Comparison of ENCODE assay signal across 8 mouse cellular contexts in the genomic region with DNA sequence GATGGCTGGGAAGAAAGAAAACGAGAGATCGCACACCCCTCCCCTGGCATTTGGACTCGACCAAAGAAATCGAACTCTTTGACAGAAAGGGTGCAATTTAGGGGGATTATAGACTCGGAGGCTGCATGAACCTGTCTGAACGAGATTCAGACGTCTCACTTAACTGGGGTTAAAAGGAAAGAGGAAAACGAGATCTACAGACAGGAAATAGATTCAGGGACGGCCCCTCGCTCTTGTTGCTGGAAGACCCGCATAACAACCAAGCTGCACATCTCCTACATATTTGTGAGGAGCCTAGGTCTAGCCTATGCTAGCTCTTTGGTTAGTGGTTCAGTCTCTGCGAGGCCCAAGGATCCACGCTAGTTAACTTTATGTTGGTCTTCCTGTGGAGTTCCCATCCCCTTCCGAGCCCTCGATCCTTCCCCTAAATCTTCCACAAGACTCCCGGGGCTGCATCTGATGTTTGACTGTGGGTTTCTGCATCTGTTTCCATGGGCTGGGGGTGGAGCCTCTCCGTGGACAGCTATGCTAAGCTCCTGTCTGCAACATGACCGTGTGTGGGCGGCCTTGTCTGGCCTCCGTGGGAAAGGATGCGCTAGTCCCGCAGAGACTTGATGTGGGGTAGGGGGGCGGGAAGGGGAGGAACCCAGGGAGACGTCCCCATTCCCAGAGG. TPM values are rescaled to one million over a fixed set of nuclear protein-coding genes. Genes with fewer than 3 reads are reported as not detected.
DNase-seq lines count a peak whose midpoint lies in the region; ATAC-seq and TF ChIP-seq lines count a peak whose summit lies in the region.

No protein-coding gene starts in this region.

- no peak for TF ChIP-seq CTCF in layer of hippocampus, adult 2 months (conservative IDR thresholded peaks at IDR 0.05)
- no peak for TF ChIP-seq CTCF in small intestine, adult 2 months (IDR thresholded peaks at IDR 0.05; ENCODE audit: extremely low read depth, insufficient read length, insufficient replicate concordance, low read depth, low read length)

- 4% methylated on average over 24 of the region's 24 CpGs for WGBS in liver, embryonic 15.5 days (ENCODE audit: insufficient replicate concordance)
- WGBS in small intestine, adult 2 months: 33% methylated on average over 24 of the region's 24 CpGs

- intact Hi-C loops in heart, postnatal 36 days (cut with DNase I): loop anchor here (2.0 to 10.0 kb wide), 2 partner anchors 260 to 602 kb away; no protein-coding TSS in a partner anchor

- peak overlapping the region; percentile 66 for H3K9ac ChIP-seq in ES-E14 (ENCODE audit: insufficient read depth, low read depth, low read length, poor library complexity, severe bottlenecking)
- peak overlapping the region; percentile 37 for H3K9ac ChIP-seq in liver, embryonic 15.5 days

- H3K4me1 ChIP-seq in ES-E14 (ENCODE audit: control insufficient read depth in 2 of 2, insufficient read depth in 2 of 2, low read length in 2 of 2, poor library complexity in 1 of 2): peaks cover 0 to 5% of the 10 kb centered on the region in 2 experiments; a peak in 1 of 4 replicates
- H3K4me1 ChIP-seq in liver, embryonic 15.5 days (replicated peaks): peaks cover 38% of the 10 kb centered on the region
- H3K4me1 ChIP-seq in small intestine, adult 2 months (ENCODE audit: control insufficient read depth, insufficient read depth, insufficient read length, low read length): peaks cover 8% of the 10 kb centered on the region

- ATAC-seq in liver, embryonic 15.5 days (ENCODE audit: insufficient read depth): no peak

- DNase-seq in layer of hippocampus, adult 2 months (ENCODE audit: low spot score in 2 of 2): no peak
- no peak for DNase-seq in layer of hippocampus, postnatal 36 days
- no peak for DNase-seq in ES-E14 (ENCODE audit: low read depth, low spot score)
- peak; percentile 69 for DNase-seq in embryo, embryonic 11 days
- DNase-seq in heart, postnatal 36 days: peak; percentile 9 to 29
- no peak for DNase-seq in frontal cortex, postnatal 10 days (ENCODE audit: low spot score in 2 of 2)

- peak overlapping the region; percentile 77 for H3K4me3 ChIP-seq in layer of hippocampus, adult 2 months
- peak overlapping the region; percentile 61 for H3K4me3 ChIP-seq in ES-E14 (ENCODE audit: insufficient read depth in 1 of 2, low read depth in 1 of 2, low read length in 2 of 2, poor library complexity in 1 of 2, severe bottlenecking in 1 of 2)
- H3K4me3 ChIP-seq in liver, embryonic 15.5 days (replicated peaks): peak overlapping the region; percentile 75
- H3K4me3 ChIP-seq in small intestine, adult 2 months (ENCODE audit: low read depth, low read length): peak overlapping the region; percentile 16

- H3K4me2 ChIP-seq in liver, embryonic 15.5 days: peak overlapping the region; percentile 81

- no peak for TF ChIP-seq POLR2A in small intestine, adult 2 months (IDR thresholded peaks at IDR 0.05; ENCODE audit: low read depth, low read length)

- H3K27ac ChIP-seq in layer of hippocampus, adult 2 months: peak overlapping the region; percentile 98
- peak overlapping the region; percentile 37; the same call in 1 of the 2 replicates for H3K27ac ChIP-seq in ES-E14 (ENCODE audit: insufficient read depth, low read depth, low read length, poor library complexity, severe bottlenecking)
- peak overlapping the region; percentile 74 for H3K27ac ChIP-seq in liver, embryonic 15.5 days (replicated peaks)
- H3K27ac ChIP-seq in small intestine, adult 2 months (ENCODE audit: insufficient read depth, low read depth, low read length): no peak overlapping the region

- no peaks in the 10 kb centered on the region; the same call in 1 of the 2 replicates for H3K27me3 ChIP-seq in liver, embryonic 15.5 days
- no peaks in the 10 kb centered on the region for H3K27me3 ChIP-seq in small intestine, adult 2 months (ENCODE audit: control insufficient read depth, insufficient read depth, low read length)

- no peaks in the 10 kb centered on the region for H3K36me3 ChIP-seq in ES-E14 (ENCODE audit: control insufficient read depth, insufficient read depth, low read length, poor library complexity, severe bottlenecking)
- no peaks in the 10 kb centered on the region for H3K36me3 ChIP-seq in liver, embryonic 15.5 days (replicated peaks)
- no peaks in the 10 kb centered on the region for H3K36me3 ChIP-seq in small intestine, adult 2 months (ENCODE audit: control insufficient read depth, insufficient read depth, low read length)

- in situ Hi-C loops in ES-E14 (cut with MboI; ENCODE audit: low sequenced_read_pairs in 2 of 2, unreplicated experiment in 2 of 2): loop anchor here (10.0 to 25.0 kb wide), 2 partner anchors 309 to 312 kb away; no protein-coding TSS in a partner anchor

- H3K9me3 ChIP-seq in ES-E14 (ENCODE audit: control insufficient read depth, insufficient read depth, low read depth, low read length): no peaks in the 10 kb centered on the region
- no peaks in the 10 kb centered on the region for H3K9me3 ChIP-seq in liver, embryonic 15.5 days (replicated peaks)

TF ChIP-seq in ES-E14, 5 proteins besides CTCF, POLR2A, EP300 and RAD21:
- TF ChIP-seq HCFC1 (IDR thresholded peaks at IDR 0.05; ENCODE audit: borderline replicate concordance, insufficient read depth, low read length) (no peak), ZC3H11A (IDR thresholded peaks at IDR 0.05; ENCODE audit: borderline replicate concordance, low read depth, low read length) (no peak), MAFK (IDR thresholded peaks at IDR 0.05; ENCODE audit: insufficient read depth, low read depth, low read length) (no peak), ZNF384 (IDR thresholded peaks at IDR 0.05; ENCODE audit: low read depth, low read length) (no peak), CHD2 (IDR thresholded peaks at IDR 0.05; ENCODE audit: low read depth, low read length) (no peak)

RNA-seq across cellular contexts. Expression of gene Nufip1, which starts 42.4 kb away (rescaled TPM):
- 1 to 10 TPM; 9.7 to 9.9 TPM for total RNA-seq in layer of hippocampus, adult 2 months (2021)
- total RNA-seq in layer of hippocampus, postnatal 36 days (2021): 1 to 10 TPM; 8.1 to 9.1 TPM
- 13.8 and 20.6 TPM in 2 replicates for total RNA-seq in ES-E14 (2012; rRNA removed)
- total RNA-seq in heart, postnatal 36 days (2021): 1 to 10 TPM; 3.5 to 3.9 TPM
- polyA plus RNA-seq in liver, embryonic 15.5 days (2015; fragmentation: Nextera tagmentation; extraction: Ambion mirVana): 4.9 and 5.3 TPM in 2 replicates
- polyA plus RNA-seq in small intestine, adult 2 months (2012; rRNA removed): 2.1 and 2.9 TPM in 2 replicates

RNA-seq across cellular contexts. Expression of gene Gpalpp1, which starts 42.6 kb away (rescaled TPM):
- 10 to 100 TPM; 25.2 to 25.7 TPM for total RNA-seq in layer of hippocampus, adult 2 months (2021)
- total RNA-seq in layer of hippocampus, postnatal 36 days (2021): 10 to 100 TPM; 24.3 to 24.6 TPM
- total RNA-seq in ES-E14 (2012; rRNA removed): 7.9 and 11.4 TPM in 2 replicates
- 10 to 100 TPM in 1 of 2 experiments, 1 to 10 TPM in 1; 9.3 to 12.5 TPM for total RNA-seq in heart, postnatal 36 days (2021)
- 4.6 and 4.7 TPM in 2 replicates for polyA plus RNA-seq in liver, embryonic 15.5 days (2015; fragmentation: Nextera tagmentation; extraction: Ambion mirVana)
- polyA plus RNA-seq in small intestine, adult 2 months (2012; rRNA removed): 0.47 and 1.1 TPM in 2 replicates

Comparison
In these comparisons a context has a peak if more than half of its experiments do, and no peak if none do; other contexts are left out.
1. DNase-seq: peak in embryo, embryonic 11 days (single experiment) and heart, postnatal 36 days (2 of 2); none in layer of hippocampus, adult 2 months (0 of 2), layer of hippocampus, postnatal 36 days (0 of 2), ES-E14 (single experiment) and frontal cortex, postnatal 10 days (0 of 2).
2. H3K4me3 ChIP-seq: peak in every context shown above with its lines; median percentile 77 in layer of hippocampus, adult 2 months; 75 in liver, embryonic 15.5 days; 61 in ES-E14; 16 in small intestine, adult 2 months.